Mouse (Mus musculus) heart, embryonic 16.5 days (tissue): ENCODE data around the gene Phyhd1. TPM values are rescaled to one million over a fixed set of nuclear protein-coding genes. Genes with fewer than 3 reads are reported as not detected.

Experiments
- ATAC-seq: fragments of 200-750 bp; cut with Nextera tagmentation; replicated peaks from 2 replicates; pipeline ENCODE4 v1.8.0; 2017; ENCODE audit warnings: moderate number of reproducible peaks; ENCODE audit not compliant: insufficient read depth, low FRiP score; ENCODE audit errors: extremely low read depth
- H3K27ac ChIP-seq: fragments of 300-500 bp; sonication (generic); 2 replicates; pipeline ENCODE4 v1.5.1; 2014; ENCODE audit warnings: mild to moderate bottlenecking, low read length, control low read depth, moderate library complexity
- H3K27me3 ChIP-seq: fragments of 300-500 bp; sonication (generic); 2 replicates; pipeline ENCODE4 v1.6.1; 2014; ENCODE audit warnings: low read length, mixed read lengths; ENCODE audit not compliant: control insufficient read depth, insufficient read depth
- H3K36me3 ChIP-seq: fragments of 300-500 bp; sonication (generic); 2 replicates; pipeline ENCODE4 v1.6.1; 2014; ENCODE audit not compliant: control insufficient read depth, insufficient read depth
- H3K4me1 ChIP-seq: fragments of 300-500 bp; sonication (generic); 2 replicates; pipeline ENCODE4 v1.6.1; 2014; ENCODE audit warnings: low read length, mixed read lengths; ENCODE audit not compliant: control insufficient read depth, insufficient read depth
- H3K4me2 ChIP-seq: fragments of 300-500 bp; sonication (generic); 2 replicates; pipeline ENCODE4 v1.6.1; 2014; ENCODE audit warnings: low read depth, mild to moderate bottlenecking, control low read depth, low read length
- H3K4me3 ChIP-seq: fragments of 300-500 bp; sonication (generic); 2 replicates; pipeline ENCODE4 v1.5.1; 2014; ENCODE audit warnings: mild to moderate bottlenecking, control low read depth, low read length
- H3K9ac ChIP-seq: fragments of 300-500 bp; sonication (generic); 2 replicates; pipeline ENCODE4 v1.6.1; 2014; ENCODE audit warnings: low read length, control low read depth
- H3K9me3 ChIP-seq: fragments of 300-500 bp; sonication (generic); replicated peaks from 2 replicates; pipeline ENCODE4 v1.6.1; 2016; ENCODE audit warnings: low read length; ENCODE audit not compliant: control insufficient read depth
- WGBS: fragments of 180-500 bp; shearing (Covaris S2); extraction: QIAGEN DNeasy Blood & Tissue Kit; methylation state at CpG from one replicate; pipeline ENCODE4 v1.1.7; 2014; 5-methylcytosine and 5-hydroxymethylcytosine counted together
- polyA plus RNA-seq: library from polyadenylated mRNA; unstranded; fragments of >200 nt; fragmentation: Nextera tagmentation; extraction: Ambion mirVana; gene quantifications from 2 replicates; pipeline ENCODE4 v1.2.1, GENCODE M21; 2015

Gene Phyhd1
- polyA plus RNA-seq, 1 experiment from 2014 or later: 9.4 TPM

GRCm38 (mm10) chr2:30251417-30252104 is 14.4 kb upstream of the Phyhd1 start:
- Histone ChIP-seq H3K27me3 (no peaks in the 10 kb centered on the region), H3K27ac (peak overlapping the region; percentile 17; the same call in 1 of the 2 replicates), H3K4me3 (no peak overlapping the region), H3K4me1 (peaks cover 19% of the 10 kb centered on the region), H3K36me3 (peaks cover 22% of the 10 kb centered on the region), H3K9me3 (no peaks in the 10 kb centered on the region), H3K9ac (no peak overlapping the region), H3K4me2 (no peak overlapping the region)
- ATAC-seq: peak; percentile 70
- 56% methylated on average over 5 of the region's 5 CpGs for WGBS

DNA sequence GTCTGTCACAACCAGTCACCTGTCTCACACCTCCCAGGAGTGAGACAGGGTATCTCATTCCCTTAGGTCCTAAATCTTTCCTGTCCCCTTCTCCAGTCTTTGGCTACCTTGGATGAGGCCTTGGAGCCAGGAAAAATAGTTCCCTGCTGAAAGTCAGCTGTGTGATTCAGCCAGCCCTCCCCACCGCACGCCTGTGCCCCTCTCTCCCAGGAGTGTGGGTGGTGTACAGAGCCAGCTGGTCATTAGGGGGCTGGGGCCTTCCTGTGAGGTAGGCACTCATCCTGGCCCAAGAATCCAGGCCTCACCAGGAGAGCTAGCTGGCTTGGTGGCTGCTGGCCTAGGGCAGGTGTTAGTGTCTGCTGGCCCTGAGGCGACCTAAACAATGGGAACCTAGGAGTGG is 13.5 kb upstream of the Phyhd1 start:
- Histone ChIP-seq H3K27ac (0 out of 2 replicates have a peak overlapping the region, but pooled peaks have one; percentile 17), H3K36me3 (peaks cover 32% of the 10 kb centered on the region), H3K9ac (no peak overlapping the region), H3K4me1 (peaks cover 23% of the 10 kb centered on the region), H3K9me3 (no peaks in the 10 kb centered on the region), H3K4me2 (no peak overlapping the region), H3K27me3 (no peaks in the 10 kb centered on the region), H3K4me3 (no peak overlapping the region)
- 76% methylated on average over 3 of the region's 3 CpGs for WGBS
- no peak for ATAC-seq

DNA sequence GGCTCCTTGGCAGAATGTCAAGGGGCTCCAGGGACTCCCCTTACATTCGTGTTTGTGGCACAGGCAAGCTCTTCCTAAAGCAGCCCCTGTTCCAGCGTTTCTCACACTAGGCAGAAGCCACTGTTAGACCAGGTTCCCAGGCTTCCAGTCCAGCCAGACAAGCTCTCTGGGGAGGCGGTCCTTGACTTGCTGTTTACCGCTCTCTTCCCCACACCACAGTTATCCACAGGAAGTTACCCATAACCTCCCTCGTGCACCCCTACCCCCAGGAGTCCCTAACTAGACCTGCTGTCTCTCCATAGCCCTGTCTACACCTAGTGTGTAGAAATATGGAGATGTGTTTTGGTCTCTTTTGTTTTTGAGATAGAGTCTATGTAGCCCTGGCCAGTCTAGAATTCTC is 12.2 kb upstream of the Phyhd1 start:
- Histone ChIP-seq H3K9ac (no peak overlapping the region), H3K27ac (no peak overlapping the region), H3K4me2 (no peak overlapping the region), H3K27me3 (no peaks in the 10 kb centered on the region), H3K4me1 (peaks cover 36% of the 10 kb centered on the region), H3K4me3 (no peak overlapping the region), H3K36me3 (peaks cover 34% of the 10 kb centered on the region), H3K9me3 (no peaks in the 10 kb centered on the region)
- 68% methylated on average over 5 of the region's 5 CpGs for WGBS
- no peak for ATAC-seq

DNA sequence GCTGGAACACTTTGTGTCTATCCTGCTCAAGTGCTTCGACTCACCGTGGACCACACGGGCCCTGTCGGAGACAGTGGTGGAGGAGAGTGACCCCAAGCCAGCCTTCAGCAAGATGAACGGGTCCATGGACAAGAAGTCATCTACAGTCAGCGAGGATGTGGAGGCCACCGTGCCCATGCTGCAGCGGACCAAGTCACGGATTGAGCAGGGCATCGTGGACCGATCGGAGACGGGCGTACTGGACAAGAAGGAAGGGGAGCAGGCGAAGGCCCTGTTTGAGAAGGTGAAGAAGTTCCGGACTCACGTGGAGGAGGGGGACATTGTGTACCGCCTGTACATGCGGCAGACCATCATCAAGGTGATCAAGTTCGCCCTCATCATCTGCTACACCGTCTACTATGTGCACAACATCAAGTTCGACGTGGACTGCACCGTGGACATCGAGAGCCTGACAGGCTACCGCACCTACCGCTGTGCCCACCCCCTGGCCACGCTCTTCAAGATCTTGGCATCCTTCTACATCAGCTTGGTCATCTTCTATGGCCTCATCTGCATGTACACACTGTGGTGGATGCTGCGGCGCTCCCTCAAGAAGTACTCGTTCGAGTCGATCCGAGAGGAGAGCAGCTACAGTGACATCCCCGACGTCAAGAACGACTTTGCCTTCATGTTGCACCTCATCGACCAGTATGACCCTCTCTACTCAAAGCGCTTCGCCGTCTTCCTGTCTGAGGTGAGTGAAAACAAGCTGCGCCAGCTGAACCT is 10.2 kb upstream of the Phyhd1 start:
- no peak for ATAC-seq
- Histone ChIP-seq H3K36me3 (peaks cover 35% of the 10 kb centered on the region), H3K27ac (no peak overlapping the region), H3K4me1 (peaks cover 46% of the 10 kb centered on the region), H3K27me3 (no peaks in the 10 kb centered on the region), H3K9me3 (no peaks in the 10 kb centered on the region), H3K4me2 (no peak overlapping the region), H3K9ac (no peak overlapping the region), H3K4me3 (no peak overlapping the region)
- WGBS: 96% methylated on average over 42 of the region's 42 CpGs

DNA sequence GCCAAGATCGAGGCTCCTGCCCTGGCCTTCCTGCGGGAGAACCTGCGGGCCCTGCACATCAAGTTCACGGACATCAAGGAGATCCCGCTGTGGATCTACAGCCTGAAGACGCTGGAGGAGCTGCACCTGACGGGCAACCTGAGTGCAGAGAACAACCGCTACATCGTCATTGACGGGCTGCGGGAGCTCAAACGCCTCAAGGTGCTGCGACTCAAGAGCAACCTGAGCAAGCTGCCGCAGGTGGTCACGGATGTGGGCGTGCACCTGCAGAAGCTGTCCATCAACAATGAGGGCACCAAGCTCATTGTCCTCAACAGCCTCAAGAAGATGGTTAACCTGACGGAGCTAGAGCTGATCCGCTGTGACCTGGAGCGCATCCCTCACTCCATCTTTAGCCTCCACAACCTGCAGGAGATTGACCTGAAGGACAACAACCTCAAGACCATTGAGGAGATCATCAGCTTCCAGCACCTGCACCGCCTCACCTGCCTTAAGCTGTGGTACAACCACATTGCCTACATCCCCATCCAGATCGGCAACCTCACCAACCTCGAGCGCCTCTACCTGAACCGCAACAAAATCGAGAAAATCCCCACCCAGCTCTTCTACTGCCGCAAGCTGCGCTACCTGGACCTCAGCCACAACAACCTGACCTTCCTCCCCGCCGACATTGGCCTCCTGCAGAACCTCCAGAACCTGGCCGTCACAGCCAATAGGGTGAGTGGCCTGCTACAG is 9.2 kb upstream of the Phyhd1 start:
- no peak overlapping the region for H3K27ac ChIP-seq

DNA sequence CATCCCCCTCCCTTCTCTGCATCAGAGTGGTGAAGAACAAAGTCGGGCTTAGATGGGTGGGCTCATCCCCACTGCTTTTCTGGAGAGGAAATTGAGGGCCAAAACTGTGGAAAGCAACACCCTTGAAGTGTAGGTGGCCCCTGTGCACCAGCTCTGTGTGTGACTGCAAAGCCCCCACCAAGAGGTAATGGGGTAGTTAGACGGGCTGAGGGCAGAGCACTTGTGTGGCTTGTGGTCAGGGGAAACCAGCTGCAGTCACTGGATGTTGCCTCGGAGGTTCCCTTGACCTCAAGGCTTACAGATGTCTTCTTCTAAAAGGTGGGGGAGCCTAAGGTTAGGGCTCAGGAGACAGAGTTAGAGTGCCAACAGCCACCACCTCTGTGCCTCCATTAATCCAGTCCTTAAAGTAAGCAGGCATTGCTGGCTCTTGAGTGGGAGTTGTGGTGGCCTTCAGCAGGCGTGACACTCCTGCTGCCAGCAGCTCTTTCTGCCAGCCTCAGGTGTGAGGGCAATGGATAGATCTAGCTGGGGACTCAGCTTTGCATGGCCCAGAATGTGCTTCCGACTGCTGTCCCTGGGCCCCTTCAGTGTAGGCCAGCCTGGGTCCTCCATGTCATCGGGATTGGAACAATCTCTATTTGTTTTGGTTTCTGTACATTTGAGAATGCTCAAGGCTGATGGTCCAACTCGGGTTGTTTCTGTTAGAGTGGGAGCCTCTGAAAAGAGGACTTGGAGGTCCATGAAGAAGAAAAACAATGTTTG is 8.1 kb upstream of the Phyhd1 start:
- Histone ChIP-seq H3K9ac (no peak overlapping the region), H3K27ac (peak overlapping the region; percentile 70), H3K4me2 (peak overlapping the region; percentile 14), H3K9me3 (no peaks in the 10 kb centered on the region), H3K27me3 (no peaks in the 10 kb centered on the region), H3K4me3 (no peak overlapping the region), H3K36me3 (peaks cover 46% of the 10 kb centered on the region), H3K4me1 (peaks cover 36% of the 10 kb centered on the region)
- WGBS: 67% methylated on average over 7 of the region's 7 CpGs
- no peak for ATAC-seq

More for the DNA sequence above, 9.2 kb upstream of the Phyhd1 start:
- Histone ChIP-seq H3K27me3 (no peaks in the 10 kb centered on the region), H3K9me3 (no peaks in the 10 kb centered on the region), H3K4me1 (peaks cover 41% of the 10 kb centered on the region), H3K4me3 (no peak overlapping the region), H3K36me3 (peaks cover 38% of the 10 kb centered on the region), H3K4me2 (no peak overlapping the region), H3K9ac (no peak overlapping the region)
- WGBS: 92% methylated on average over 30 of the region's 30 CpGs
- no peak for ATAC-seq

GRCm38 (mm10) chr2:30258600-30258999 is 7.4 kb upstream of the Phyhd1 start:
- peak overlapping the region; percentile 14; the same call in 1 of the 2 replicates for H3K4me2 ChIP-seq
- 33% methylated on average over 4 of the region's 4 CpGs for WGBS
- H3K9ac ChIP-seq: peak overlapping the region; percentile 32; the same call in 1 of the 2 replicates
- peaks cover 52% of the 10 kb centered on the region for H3K36me3 ChIP-seq
- H3K4me1 ChIP-seq: peaks cover 42% of the 10 kb centered on the region
- peak overlapping the region; percentile 79 for H3K27ac ChIP-seq
- peak; percentile 70 for ATAC-seq
- H3K9me3 ChIP-seq: no peaks in the 10 kb centered on the region
- H3K4me3 ChIP-seq: no peak overlapping the region
- no peaks in the 10 kb centered on the region for H3K27me3 ChIP-seq

DNA sequence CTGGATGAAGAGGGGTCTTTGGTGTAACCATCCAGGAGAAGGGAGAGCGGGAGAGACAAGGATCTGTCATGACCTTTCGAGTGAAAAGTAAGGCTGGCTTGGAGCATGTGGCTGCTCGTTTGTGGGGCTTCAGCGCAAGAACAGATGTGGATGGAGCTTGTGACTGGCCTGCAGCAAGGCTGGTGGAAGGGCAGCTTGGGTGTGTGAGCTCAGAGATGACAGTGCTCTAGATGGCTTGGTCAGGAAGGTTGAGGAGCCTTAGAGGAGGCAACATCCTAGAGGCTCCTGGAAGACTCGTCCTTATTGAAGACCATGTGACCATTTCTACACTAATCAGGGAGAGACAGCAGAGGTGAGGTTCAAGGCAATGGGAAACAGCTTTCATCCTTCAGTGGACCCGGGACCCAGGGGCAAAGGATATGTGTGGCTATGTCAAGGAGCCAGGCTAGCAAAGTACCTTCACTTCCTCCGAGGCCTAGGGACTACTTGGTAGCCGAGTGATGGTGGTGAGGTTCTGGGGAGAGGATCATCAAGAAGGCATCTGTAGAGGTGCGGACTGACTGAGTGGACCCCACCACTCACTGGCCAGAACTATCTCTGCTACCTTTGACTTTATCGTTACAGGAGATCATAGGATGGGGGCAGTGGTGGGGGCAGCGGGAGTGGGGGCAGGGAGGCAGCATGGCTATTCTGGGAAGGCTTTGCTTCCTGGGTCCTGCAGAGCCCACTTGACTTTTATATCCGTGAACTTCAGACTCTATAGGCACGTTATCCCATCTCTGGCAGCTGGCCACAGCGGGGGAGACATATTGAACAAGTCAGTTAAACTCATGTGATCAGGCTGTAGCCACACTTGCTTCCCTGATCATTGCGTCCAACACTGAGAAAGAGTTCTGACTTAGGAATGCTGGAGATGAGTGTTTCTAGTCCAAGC is 6.6 kb upstream of the Phyhd1 start:
- WGBS: 68% methylated on average over 15 of the region's 15 CpGs

More for the DNA sequence above, 6.6 kb upstream of the Phyhd1 start:
- Histone ChIP-seq H3K27ac (peak overlapping the region; percentile 79), H3K4me3 (no peak overlapping the region), H3K4me1 (peaks cover 48% of the 10 kb centered on the region), H3K9ac (peak overlapping the region; percentile 32), H3K9me3 (no peaks in the 10 kb centered on the region), H3K4me2 (peak overlapping the region; percentile 14; the same call in 1 of the 2 replicates), H3K27me3 (no peaks in the 10 kb centered on the region), H3K36me3 (peaks cover 58% of the 10 kb centered on the region)
- no peak for ATAC-seq
